12 mouse cellular contexts compared by ENCODE assay signal in the genomic region with DNA sequence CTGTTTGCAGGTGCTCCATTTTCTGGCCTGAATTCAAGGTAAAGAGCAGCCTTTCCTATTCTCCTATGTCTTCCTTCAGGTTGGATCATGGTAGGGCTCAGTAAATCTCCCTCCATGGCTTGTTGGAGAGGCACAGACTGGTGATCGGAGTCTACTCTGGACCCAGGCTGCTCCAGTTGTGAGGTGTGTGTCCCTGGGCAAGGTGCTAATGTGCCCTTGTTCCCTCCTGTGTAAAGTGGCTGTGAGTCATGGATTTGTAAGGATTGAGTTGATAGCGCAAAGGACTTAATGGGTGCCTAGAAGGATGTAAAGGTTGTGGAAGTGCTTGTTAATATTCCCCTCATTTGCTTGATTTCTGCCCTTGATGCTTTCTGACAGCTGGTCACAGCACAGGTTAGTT. TPM values are rescaled to one million over a fixed set of nuclear protein-coding genes. Genes with fewer than 3 reads are reported as not detected.
DNase-seq lines count a peak whose midpoint lies in the region; ATAC-seq and TF ChIP-seq lines count a peak whose summit lies in the region.
"Had no signal": no experiment of that assay in that cellular context is flagged by ENCODE, and none has a peak within 500 bp of the region (broad histone marks: within the 10 kb centered on the region; RNA-seq: fewer than 3 reads in every experiment).

No protein-coding gene starts in this region.

- H3K4me2 ChIP-seq in heart, embryonic 14.5 days (ENCODE audit: low read length), result peak overlapping the region; percentile 87
- H3K4me2 ChIP-seq in liver, embryonic 13.5 days, result peak overlapping the region; percentile 84

- H3K27ac ChIP-seq in heart, embryonic 14.5 days (replicated peaks in 1 of 2; ENCODE audit: control insufficient read depth in 1 of 2, insufficient read depth in 1 of 2, low read depth in 2 of 2, low read length in 2 of 2), result no peak overlapping the region
- H3K27ac ChIP-seq in spleen, adult 2 months (ENCODE audit: insufficient read depth, low read length), result peak overlapping the region; percentile 63; the same call in 1 of the 2 replicates
- peak overlapping the region; percentile 95 for H3K27ac ChIP-seq in liver, embryonic 13.5 days

- no peak for TF ChIP-seq CTCF in spleen, adult 2 months (IDR thresholded peaks at IDR 0.05; ENCODE audit: extremely low read depth, insufficient read depth, insufficient read length, insufficient replicate concordance)

- DNase-seq in heart, postnatal 10 days, result no peak
- no peak for DNase-seq in spleen, adult 2 months (ENCODE audit: low read depth in 1 of 2, low spot score in 2 of 2)
- DNase-seq in spleen, postnatal 36 days (ENCODE audit: low spot score in 2 of 2), result no peak
- no peak for DNase-seq in liver, embryonic 13.5 days
- no peak for DNase-seq in urinary bladder, postnatal 10 days (ENCODE audit: low spot score)
- DNase-seq in adrenal gland, postnatal 14 days, result no peak
- DNase-seq in thymus, adult 18-20 months, result no peak
- DNase-seq: embryo, embryonic 11 days; heart, adult 2 months had no signal

- no peaks in the 10 kb centered on the region for H3K27me3 ChIP-seq in heart, embryonic 14.5 days (ENCODE audit: control insufficient read depth, insufficient read depth, low read length)
- H3K27me3 ChIP-seq in spleen, adult 2 months (ENCODE audit: control insufficient read depth, insufficient read depth, low read length), result no peaks in the 10 kb centered on the region
- no peaks in the 10 kb centered on the region for H3K27me3 ChIP-seq in liver, embryonic 13.5 days

- no peaks in the 10 kb centered on the region for H3K9me3 ChIP-seq in heart, embryonic 14.5 days (ENCODE audit: control insufficient read depth, low read length)
- no peaks in the 10 kb centered on the region for H3K9me3 ChIP-seq in liver, embryonic 13.5 days (replicated peaks)

- intact Hi-C loops in heart, postnatal 10 days (cut with DNase I), result loop anchor here (2.0 to 5.0 kb wide), 2 partner anchors 43 to 1090 kb away; partner anchors contain the start of genes Rasl2-9 and Zfp444

- 94% methylated on average over 2 of the region's 2 CpGs for WGBS in heart, embryonic 14.5 days
- WGBS in spleen, adult 2 months, result 95% methylated on average over 2 of the region's 2 CpGs
- WGBS in liver, embryonic 13.5 days (ENCODE audit: insufficient replicate concordance), result 80% methylated on average over 2 of the region's 2 CpGs

- no peak for ATAC-seq in heart, embryonic 14.5 days (ENCODE audit: insufficient number of reproducible peaks, insufficient read depth, low FRiP score, low read depth)
- no peak for ATAC-seq in liver, embryonic 13.5 days (ENCODE audit: low read depth)

- H3K4me1 ChIP-seq in heart, embryonic 14.5 days (ENCODE audit: control insufficient read depth in 2 of 2, insufficient read depth in 2 of 2, low read length in 2 of 2), result peaks cover 3 to 22% of the 10 kb centered on the region in 2 experiments; a peak in 3 of 4 replicates
- H3K4me1 ChIP-seq in spleen, adult 2 months (ENCODE audit: control insufficient read depth, insufficient read depth, insufficient read length), result peaks cover 23% of the 10 kb centered on the region; the same call in 1 of the 2 replicates
- peaks cover 69% of the 10 kb centered on the region for H3K4me1 ChIP-seq in liver, embryonic 13.5 days (replicated peaks)

- peaks cover 68% of the 10 kb centered on the region for H3K36me3 ChIP-seq in heart, embryonic 14.5 days (ENCODE audit: control insufficient read depth, insufficient read depth, low read length)
- peaks cover 13% of the 10 kb centered on the region for H3K36me3 ChIP-seq in spleen, adult 2 months (ENCODE audit: control insufficient read depth, insufficient read depth, low read length)
- H3K36me3 ChIP-seq in liver, embryonic 13.5 days, result peaks cover 73% of the 10 kb centered on the region

- no peak overlapping the region for H3K4me3 ChIP-seq in heart, embryonic 14.5 days (ENCODE audit: control insufficient read depth in 1 of 2, insufficient read depth in 1 of 2, low read depth in 1 of 2, low read length in 2 of 2)
- H3K4me3 ChIP-seq in spleen, adult 2 months (ENCODE audit: extremely low read depth, insufficient read depth, insufficient read length), result no peak overlapping the region
- H3K4me3 ChIP-seq in liver, embryonic 13.5 days (replicated peaks), result peak overlapping the region; percentile 90

- no peak for TF ChIP-seq POLR2A in spleen, adult 2 months (IDR thresholded peaks at IDR 0.05; ENCODE audit: low read depth, low read length)

- 0 out of 2 replicates have a peak overlapping the region, but pooled peaks have one; percentile 21 for H3K9ac ChIP-seq in heart, embryonic 14.5 days (ENCODE audit: low read length)
- peak overlapping the region; percentile 98 for H3K9ac ChIP-seq in liver, embryonic 13.5 days

RNA-seq across cellular contexts. Expression of gene Epn1, which starts 1.9 kb away (rescaled TPM):
- polyA plus RNA-seq in heart, embryonic 14.5 days (2014; fragmentation: Nextera tagmentation; extraction: Ambion mirVana), result 50.6 and 52.0 TPM in 2 replicates
- total RNA-seq in heart, postnatal 10 days (2021), result 100 to 1,000 TPM; 194 to 209 TPM
- 196 and 257 TPM in 2 replicates for polyA plus RNA-seq in spleen, adult 2 months (2012; rRNA removed)
- 45.6 and 48.2 TPM in 2 replicates for polyA plus RNA-seq in liver, embryonic 13.5 days (2015; fragmentation: Nextera tagmentation; extraction: Ambion mirVana)
- 145 and 155 TPM in 2 replicates for total RNA-seq in adrenal gland, postnatal 14 days (2021)

RNA-seq across cellular contexts. Expression of gene U2af2, which starts 20.0 kb away (rescaled TPM):
- 46.8 and 66.2 TPM in 2 replicates for polyA plus RNA-seq in heart, embryonic 14.5 days (2014; fragmentation: Nextera tagmentation; extraction: Ambion mirVana)
- 100 to 1,000 TPM; 102 to 109 TPM for total RNA-seq in heart, postnatal 10 days (2021)
- polyA plus RNA-seq in spleen, adult 2 months (2012; rRNA removed), result 210 and 216 TPM in 2 replicates
- 79.1 and 83.0 TPM in 2 replicates for polyA plus RNA-seq in liver, embryonic 13.5 days (2015; fragmentation: Nextera tagmentation; extraction: Ambion mirVana)
- 166 and 184 TPM in 2 replicates for total RNA-seq in adrenal gland, postnatal 14 days (2021)

RNA-seq across cellular contexts. Expression of gene Zfp580, which starts 30.6 kb away (rescaled TPM):
- polyA plus RNA-seq in heart, embryonic 14.5 days (2014; fragmentation: Nextera tagmentation; extraction: Ambion mirVana), result 21.9 and 22.0 TPM in 2 replicates
- total RNA-seq in heart, postnatal 10 days (2021), result 10 to 100 TPM; 10.6 to 12.6 TPM
- polyA plus RNA-seq in spleen, adult 2 months (2012; rRNA removed), result 12.7 and 24.9 TPM in 2 replicates
- 2.2 and 2.7 TPM in 2 replicates for polyA plus RNA-seq in liver, embryonic 13.5 days (2015; fragmentation: Nextera tagmentation; extraction: Ambion mirVana)
- 10.0 and 12.9 TPM in 2 replicates for total RNA-seq in adrenal gland, postnatal 14 days (2021)

RNA-seq across cellular contexts. Expression of gene Rfpl4, which starts 34.8 kb away (rescaled TPM):
- not detected in 2 replicates for polyA plus RNA-seq in heart, embryonic 14.5 days (2014; fragmentation: Nextera tagmentation; extraction: Ambion mirVana)
- not detected for total RNA-seq in heart, postnatal 10 days (2021)
- not detected in 2 replicates for polyA plus RNA-seq in spleen, adult 2 months (2012; rRNA removed)
- not detected in 2 replicates for polyA plus RNA-seq in liver, embryonic 13.5 days (2015; fragmentation: Nextera tagmentation; extraction: Ambion mirVana)
- total RNA-seq in adrenal gland, postnatal 14 days (2021), result not detected in 2 replicates
- total RNA-seq: heart, adult 2 months; left cerebral cortex, adult 18-20 months had no signal
- polyA plus RNA-seq: heart, adult 2 months; neural tube, embryonic 11.5 days had no signal

RNA-seq across cellular contexts. Expression of gene Zfp784, which starts 43.7 kb away (rescaled TPM):
- 5.6 TPM in 2 replicates for polyA plus RNA-seq in heart, embryonic 14.5 days (2014; fragmentation: Nextera tagmentation; extraction: Ambion mirVana)
- 1 to 10 TPM; 5.9 to 7.3 TPM for total RNA-seq in heart, postnatal 10 days (2021)
- 4.2 and 5.4 TPM in 2 replicates for polyA plus RNA-seq in spleen, adult 2 months (2012; rRNA removed)
- 0.93 and 1.4 TPM in 2 replicates for polyA plus RNA-seq in liver, embryonic 13.5 days (2015; fragmentation: Nextera tagmentation; extraction: Ambion mirVana)
- 4.7 and 5.5 TPM in 2 replicates for total RNA-seq in adrenal gland, postnatal 14 days (2021)

Comparison
In these comparisons a context has a peak if more than half of its experiments do, and no peak if none do; other contexts are left out.
1. H3K27ac ChIP-seq: peak in spleen, adult 2 months (single experiment) and liver, embryonic 13.5 days (single experiment); none in heart, embryonic 14.5 days (0 of 2).